7 mouse cellular contexts compared by ENCODE assay signal in genomic region chr2:163471710-163472465, GRCm38 (mm10). TPM values are rescaled to one million over a fixed set of nuclear protein-coding genes. Genes with fewer than 3 reads are reported as not detected.
A peak's percentile ranks its signal among the peaks of the same experiment; 100 is the strongest.
DNase-seq lines count a peak whose midpoint lies in the region; ATAC-seq and TF ChIP-seq lines count a peak whose summit lies in the region.

No protein-coding gene starts in this region.

- H3K4me2 ChIP-seq in forebrain, embryonic 11.5 days (ENCODE audit: low read depth, low read length, severe bottlenecking), result peak overlapping the region; percentile 83
- peak overlapping the region; percentile 89 for H3K4me2 ChIP-seq in intestine, embryonic 16.5 days (ENCODE audit: low read depth, low read length)
- H3K4me2 ChIP-seq in lung, embryonic 16.5 days (ENCODE audit: low read depth, low read length), result peak overlapping the region; percentile 78

- H3K27ac ChIP-seq in ES-E14 (ENCODE audit: insufficient read depth, low read depth, low read length, poor library complexity, severe bottlenecking), result peak overlapping the region; percentile 32; the same call in 1 of the 2 replicates
- no peak overlapping the region for H3K27ac ChIP-seq in forebrain, embryonic 11.5 days (ENCODE audit: low read depth, low read length)
- peak overlapping the region; percentile 65 for H3K27ac ChIP-seq in intestine, embryonic 16.5 days (ENCODE audit: low read length)
- no peak overlapping the region; the same call in 1 of the 2 replicates for H3K27ac ChIP-seq in lung, embryonic 16.5 days (ENCODE audit: low read length)

- peaks cover 2 to 3% of the 10 kb centered on the region in 2 experiments; a peak in 2 of 4 replicates for H3K4me1 ChIP-seq in ES-E14 (ENCODE audit: control insufficient read depth in 2 of 2, insufficient read depth in 2 of 2, low read length in 2 of 2, poor library complexity in 1 of 2)
- peaks cover 6% of the 10 kb centered on the region; the same call in 1 of the 2 replicates for H3K4me1 ChIP-seq in forebrain, embryonic 11.5 days (replicated peaks; ENCODE audit: control insufficient read depth, insufficient read depth, low read length)
- peaks cover 9% of the 10 kb centered on the region for H3K4me1 ChIP-seq in intestine, embryonic 16.5 days (ENCODE audit: control insufficient read depth, insufficient read depth, low read length)
- peaks cover 8% of the 10 kb centered on the region; the same call in 1 of the 2 replicates for H3K4me1 ChIP-seq in lung, embryonic 16.5 days (replicated peaks; ENCODE audit: control insufficient read depth, insufficient read depth, low read length)

- peak; percentile 71; the same call in 1 of the 2 replicates for ATAC-seq in forebrain, embryonic 11.5 days (replicated peaks; ENCODE audit: low FRiP score)
- ATAC-seq in intestine, embryonic 16.5 days, result peak; percentile 81
- ATAC-seq in lung, embryonic 16.5 days (ENCODE audit: low read depth), result no peak; the same call in none of the 2 replicates

- TF ChIP-seq CTCF in C2C12 (IDR thresholded peaks at IDR 0.05; ENCODE audit: control insufficient read depth, insufficient read depth, insufficient read length), result no peak

- H3K4me3 ChIP-seq in C2C12 (ENCODE audit: insufficient read depth, poor library complexity, severe bottlenecking) (peak overlapping the region; percentile 87), ES-E14 (ENCODE audit: insufficient read depth in 1 of 2, low read depth in 1 of 2, low read length in 2 of 2, poor library complexity in 1 of 2, severe bottlenecking in 1 of 2) (peak overlapping the region; percentile 71 to 85)
- peak overlapping the region; percentile 80 for H3K4me3 ChIP-seq in forebrain, embryonic 11.5 days (ENCODE audit: low read depth, low read length)
- peak overlapping the region; percentile 93 for H3K4me3 ChIP-seq in intestine, embryonic 16.5 days (ENCODE audit: low read length)
- peak overlapping the region; percentile 85 for H3K4me3 ChIP-seq in lung, embryonic 16.5 days (ENCODE audit: low read length)

- H3K36me3 ChIP-seq in C2C12 (ENCODE audit: control insufficient read depth, insufficient read depth), result peaks cover 21% of the 10 kb centered on the region
- peaks cover 17% of the 10 kb centered on the region for H3K36me3 ChIP-seq in ES-E14 (ENCODE audit: control insufficient read depth, insufficient read depth, low read length, poor library complexity, severe bottlenecking)
- H3K36me3 ChIP-seq in forebrain, embryonic 11.5 days (ENCODE audit: control insufficient read depth, insufficient read depth, low read length), result peaks cover 2% of the 10 kb centered on the region; the same call in 1 of the 2 replicates
- H3K36me3 ChIP-seq in intestine, embryonic 16.5 days (ENCODE audit: control insufficient read depth, insufficient read depth, low read length), result peaks cover 6% of the 10 kb centered on the region
- H3K36me3 ChIP-seq in lung, embryonic 16.5 days (ENCODE audit: control insufficient read depth, insufficient read depth, low read length), result peaks cover 9% of the 10 kb centered on the region

- WGBS in forebrain, embryonic 11.5 days, result 6% methylated on average over 35 of the region's 36 CpGs
- 3% methylated on average over 36 of the region's 36 CpGs for WGBS in intestine, embryonic 16.5 days
- 2% methylated on average over 35 of the region's 36 CpGs for WGBS in lung, embryonic 16.5 days

- H3K9me3 ChIP-seq in ES-E14 (ENCODE audit: control insufficient read depth, insufficient read depth, low read depth, low read length), result no peaks in the 10 kb centered on the region
- H3K9me3 ChIP-seq in forebrain, embryonic 11.5 days (ENCODE audit: control insufficient read depth, low read length), result no peaks in the 10 kb centered on the region
- H3K9me3 ChIP-seq in intestine, embryonic 16.5 days (ENCODE audit: control insufficient read depth, low read length), result no peaks in the 10 kb centered on the region
- H3K9me3 ChIP-seq in lung, embryonic 16.5 days (ENCODE audit: control insufficient read depth, low read length), result no peaks in the 10 kb centered on the region

- H3ac ChIP-seq in C2C12 (ENCODE audit: control insufficient read depth, insufficient read length, low read depth), result peak overlapping the region; percentile 70

- in situ Hi-C loops in ES-E14 (cut with MboI; ENCODE audit: low sequenced_read_pairs in 2 of 2, unreplicated experiment in 2 of 2), result no loop called here

- peak; percentile 16 for DNase-seq in ES-E14 (ENCODE audit: low read depth, low spot score)
- DNase-seq in forebrain, embryonic 11.5 days (ENCODE audit: low spot score), result no peak
- no peak for DNase-seq in right cerebral cortex, adult 18-20 months
- no peak for DNase-seq in urinary bladder, postnatal 4 days (ENCODE audit: low spot score in 2 of 2)

- H3K9ac ChIP-seq in ES-E14 (ENCODE audit: insufficient read depth, low read depth, low read length, poor library complexity, severe bottlenecking), result peak overlapping the region; percentile 82
- H3K9ac ChIP-seq in forebrain, embryonic 11.5 days (ENCODE audit: low read length), result peak overlapping the region; percentile 84
- peak overlapping the region; percentile 91 for H3K9ac ChIP-seq in intestine, embryonic 16.5 days (ENCODE audit: low read depth, low read length)
- H3K9ac ChIP-seq in lung, embryonic 16.5 days (ENCODE audit: low read length), result peak overlapping the region; percentile 80

- peaks cover 16% of the 10 kb centered on the region for H3K79me2 ChIP-seq in C2C12 (ENCODE audit: control insufficient read depth, insufficient read depth)

- peaks cover 4% of the 10 kb centered on the region for H3K79me3 ChIP-seq in C2C12 (ENCODE audit: low read depth)

- no peaks in the 10 kb centered on the region for H3K27me3 ChIP-seq in C2C12 (ENCODE audit: control insufficient read depth, insufficient read depth, insufficient read length)
- H3K27me3 ChIP-seq in forebrain, embryonic 11.5 days (ENCODE audit: control insufficient read depth, insufficient read depth, low read length), result no peaks in the 10 kb centered on the region
- no peaks in the 10 kb centered on the region for H3K27me3 ChIP-seq in intestine, embryonic 16.5 days (replicated peaks; ENCODE audit: control insufficient read depth, insufficient read depth, low read length)
- H3K27me3 ChIP-seq in lung, embryonic 16.5 days (ENCODE audit: control insufficient read depth, insufficient read depth, low read depth, low read length), result no peaks in the 10 kb centered on the region

TF ChIP-seq in C2C12, 6 proteins besides CTCF, POLR2A, EP300 and RAD21:
- TF ChIP-seq CEBPB (IDR thresholded peaks at IDR 0.05; ENCODE audit: low read depth) (peak; percentile 58), MYOG (IDR thresholded peaks at IDR 0.05; ENCODE audit: control insufficient read depth, extremely low read depth, insufficient read length) (no peak)

TF ChIP-seq in ES-E14, 5 proteins besides CTCF, POLR2A, EP300 and RAD21:
- TF ChIP-seq HCFC1 (IDR thresholded peaks at IDR 0.05; ENCODE audit: borderline replicate concordance, insufficient read depth, low read length) (no peak), MAFK (IDR thresholded peaks at IDR 0.05; ENCODE audit: insufficient read depth, low read depth, low read length) (no peak), CHD2 (IDR thresholded peaks at IDR 0.05; ENCODE audit: low read depth, low read length) (no peak), ZC3H11A (IDR thresholded peaks at IDR 0.05; ENCODE audit: borderline replicate concordance, low read depth, low read length) (no peak), ZNF384 (IDR thresholded peaks at IDR 0.05; ENCODE audit: low read depth, low read length) (no peak)

RNA-seq across cellular contexts. Expression of gene Fitm2, which starts 0.5 kb away (rescaled TPM):
- 9.0 TPM for polyA plus RNA-seq in C2C12 (2012; fragmentation: generic; extraction: Trizol)
- 23.4 and 29.8 TPM in 2 replicates for total RNA-seq in ES-E14 (2012; rRNA removed)
- polyA plus RNA-seq in forebrain, embryonic 11.5 days (2014; fragmentation: Nextera tagmentation; extraction: Ambion mirVana), result 11.3 and 12.5 TPM in 2 replicates
- 10.4 and 10.6 TPM in 2 replicates for polyA plus RNA-seq in intestine, embryonic 16.5 days (2015; fragmentation: Nextera tagmentation; extraction: Ambion mirVana)
- 9.5 and 9.9 TPM in 2 replicates for polyA plus RNA-seq in lung, embryonic 16.5 days (2015; fragmentation: Nextera tagmentation; extraction: Ambion mirVana)

RNA-seq across cellular contexts. Expression of gene R3hdml, which starts 20.2 kb away (rescaled TPM):
- 0.32 TPM for polyA plus RNA-seq in C2C12 (2012; fragmentation: generic; extraction: Trizol)
- 4.4 and 5.7 TPM in 2 replicates for total RNA-seq in ES-E14 (2012; rRNA removed)
- polyA plus RNA-seq in forebrain, embryonic 11.5 days (2014; fragmentation: Nextera tagmentation; extraction: Ambion mirVana), result not detected in 2 replicates
- 0.20 and 0.24 TPM in 2 replicates for polyA plus RNA-seq in intestine, embryonic 16.5 days (2015; fragmentation: Nextera tagmentation; extraction: Ambion mirVana)
- polyA plus RNA-seq in lung, embryonic 16.5 days (2015; fragmentation: Nextera tagmentation; extraction: Ambion mirVana), result not detected in 2 replicates

RNA-seq across cellular contexts. Expression of gene Gdap1l1, which starts 33.6 kb away (rescaled TPM):
- polyA plus RNA-seq in C2C12 (2012; fragmentation: generic; extraction: Trizol), result 0.19 TPM
- 1.1 and 3.1 TPM in 2 replicates for total RNA-seq in ES-E14 (2012; rRNA removed)
- 28.8 and 31.1 TPM in 2 replicates for polyA plus RNA-seq in forebrain, embryonic 11.5 days (2014; fragmentation: Nextera tagmentation; extraction: Ambion mirVana)
- polyA plus RNA-seq in intestine, embryonic 16.5 days (2015; fragmentation: Nextera tagmentation; extraction: Ambion mirVana), result 3.9 and 5.0 TPM in 2 replicates
- polyA plus RNA-seq in lung, embryonic 16.5 days (2015; fragmentation: Nextera tagmentation; extraction: Ambion mirVana), result 0.89 and 0.92 TPM in 2 replicates

RNA-seq across cellular contexts. Expression of gene Hnf4a, which starts 34.7 kb away (rescaled TPM):
- polyA plus RNA-seq in C2C12 (2012; fragmentation: generic; extraction: Trizol), result not detected
- total RNA-seq in ES-E14 (2012; rRNA removed), result 0.90 and 1.1 TPM in 2 replicates
- not detected in 2 replicates for polyA plus RNA-seq in forebrain, embryonic 11.5 days (2014; fragmentation: Nextera tagmentation; extraction: Ambion mirVana)
- polyA plus RNA-seq in intestine, embryonic 16.5 days (2015; fragmentation: Nextera tagmentation; extraction: Ambion mirVana), result 86.6 and 88.5 TPM in 2 replicates
- polyA plus RNA-seq in lung, embryonic 16.5 days (2015; fragmentation: Nextera tagmentation; extraction: Ambion mirVana), result 0.34 TPM in 1 of 2 replicates, not detected in the other

RNA-seq across cellular contexts. Expression of gene Oser1, which starts 47.4 kb away (rescaled TPM):
- 44.6 TPM for polyA plus RNA-seq in C2C12 (2012; fragmentation: generic; extraction: Trizol)
- 31.5 and 42.0 TPM in 2 replicates for total RNA-seq in ES-E14 (2012; rRNA removed)
- polyA plus RNA-seq in forebrain, embryonic 11.5 days (2014; fragmentation: Nextera tagmentation; extraction: Ambion mirVana), result 80.7 and 85.5 TPM in 2 replicates
- polyA plus RNA-seq in intestine, embryonic 16.5 days (2015; fragmentation: Nextera tagmentation; extraction: Ambion mirVana), result 79.4 and 85.8 TPM in 2 replicates
- 83.2 and 89.9 TPM in 2 replicates for polyA plus RNA-seq in lung, embryonic 16.5 days (2015; fragmentation: Nextera tagmentation; extraction: Ambion mirVana)

Comparison
In these comparisons a context has a peak if more than half of its experiments do, and no peak if none do; other contexts are left out.
1. H3K27ac ChIP-seq: peak in ES-E14 (single experiment) and intestine, embryonic 16.5 days (single experiment); none in forebrain, embryonic 11.5 days (single experiment) and lung, embryonic 16.5 days (single experiment).
2. Peak in every context shown above with its lines, with median percentiles within 50 percentile points of each other: H3K4me3 ChIP-seq, H3K9ac ChIP-seq and H3K4me2 ChIP-seq.